Mouse (Mus musculus) mesoderm, embryonic 11.5 days (tissue): Measurements from ENCODE around the gene Tmem178b.

ENCODE experiments used
- DNase-seq: peaks from one replicate; pipeline ENCODE4 v3.0.0-alpha.2; 2012; ENCODE audit warnings: low read depth, low spot score

Tmem178b gene

DNA sequence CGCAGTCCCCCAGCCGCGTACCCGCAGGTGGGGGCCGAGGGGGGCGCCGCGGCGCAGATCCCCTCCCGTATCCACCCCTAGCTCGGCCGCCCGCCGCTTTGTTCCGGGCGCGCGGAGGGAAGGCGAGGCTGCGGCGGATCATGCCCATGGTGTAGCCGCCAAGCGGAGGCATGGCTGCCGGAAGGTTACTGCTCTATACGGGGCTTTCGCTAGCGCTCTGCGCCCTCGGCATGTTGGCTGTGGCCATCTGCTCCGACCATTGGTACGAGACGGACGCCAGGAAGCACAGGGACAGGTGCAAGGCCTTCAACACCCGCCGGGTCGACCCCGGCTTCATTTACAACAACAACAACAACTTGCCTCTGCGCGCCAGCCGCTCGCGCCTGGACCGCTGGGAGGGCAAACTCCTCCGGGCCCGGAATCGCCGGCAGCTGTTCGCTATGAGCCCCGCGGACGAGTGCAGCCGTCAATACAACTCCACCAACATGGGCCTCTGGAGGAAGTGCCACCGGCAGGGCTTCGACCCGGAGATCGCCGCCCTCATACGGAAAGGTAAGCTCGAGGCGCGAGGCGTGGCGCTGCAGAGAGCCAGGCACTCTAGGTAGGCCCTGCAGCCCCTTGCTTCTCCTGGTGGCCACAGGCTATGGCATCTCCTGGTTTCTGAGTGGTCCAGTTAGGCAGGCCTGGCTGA lies at the start of gene Tmem178b:
Gene Tmem178b (plus strand): TSS at position 371 of the 691 bp plus-strand sequence.
- DNase-seq = peak; percentile 45

DNA sequence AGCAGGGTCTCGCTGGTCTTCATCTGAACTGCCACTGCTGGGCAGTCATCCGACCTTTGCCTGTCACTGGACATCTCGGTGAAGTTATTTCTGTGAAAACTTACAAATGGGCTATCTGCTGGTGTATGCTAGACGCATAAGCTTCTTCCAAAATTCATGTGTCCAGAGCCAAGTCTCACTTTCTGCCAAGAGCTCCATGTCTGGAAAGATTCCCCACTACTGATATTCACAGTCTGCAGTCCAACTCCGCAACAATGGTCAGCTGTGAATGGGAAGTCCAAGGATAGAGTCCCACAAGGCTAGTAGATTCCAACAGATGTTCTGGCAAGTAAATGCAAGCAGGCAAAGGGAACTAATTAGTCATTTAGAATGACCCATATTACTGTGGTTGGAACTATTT lies 44.3 kb upstream of the Tmem178b start:
- no peak for DNase-seq

GRCm38 (mm10) chr6:39843698-39844342 lies 29.3 kb upstream of the Tmem178b start:
- no peak for DNase-seq

DNA sequence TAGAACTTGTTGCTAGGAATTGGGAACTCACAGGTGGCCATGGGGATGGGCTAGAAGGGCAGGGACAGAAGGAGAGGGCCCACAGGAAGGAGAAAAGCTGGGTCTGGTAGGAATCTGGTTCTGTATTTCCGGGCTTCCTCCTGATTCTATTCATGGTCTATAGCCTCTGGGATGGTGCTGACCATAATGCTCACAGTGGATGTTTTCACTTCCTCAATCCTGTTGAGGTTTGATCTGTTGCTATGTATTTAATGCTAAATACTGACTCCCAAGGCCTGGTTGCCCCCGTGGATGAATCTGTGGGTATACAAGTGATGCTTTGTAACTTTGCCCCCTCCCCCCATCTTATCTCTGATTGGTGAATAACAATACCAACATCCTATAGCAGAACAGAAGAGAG lies 25.5 kb upstream of the Tmem178b start:
- no peak for DNase-seq

DNA sequence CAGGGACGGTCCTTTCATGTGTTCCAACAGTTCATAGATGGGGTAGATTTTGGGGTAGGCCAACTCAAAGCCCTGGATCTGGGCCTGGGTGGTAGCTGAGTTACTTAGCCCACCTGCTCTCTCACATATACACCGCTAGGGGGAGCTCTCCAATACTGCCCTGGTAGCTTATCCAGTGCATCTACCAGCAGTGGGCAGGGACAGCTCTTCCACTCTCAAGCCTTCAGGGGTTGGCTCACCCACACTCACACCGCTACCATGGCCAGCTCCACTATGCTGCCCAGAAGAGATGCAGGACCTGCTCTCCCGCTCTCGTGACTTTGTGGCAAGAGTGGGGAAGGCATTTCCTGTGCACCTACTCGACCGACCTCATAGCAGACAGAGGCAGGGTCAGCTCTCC lies 24.3 kb upstream of the Tmem178b start:
- no peak for DNase-seq

DNA sequence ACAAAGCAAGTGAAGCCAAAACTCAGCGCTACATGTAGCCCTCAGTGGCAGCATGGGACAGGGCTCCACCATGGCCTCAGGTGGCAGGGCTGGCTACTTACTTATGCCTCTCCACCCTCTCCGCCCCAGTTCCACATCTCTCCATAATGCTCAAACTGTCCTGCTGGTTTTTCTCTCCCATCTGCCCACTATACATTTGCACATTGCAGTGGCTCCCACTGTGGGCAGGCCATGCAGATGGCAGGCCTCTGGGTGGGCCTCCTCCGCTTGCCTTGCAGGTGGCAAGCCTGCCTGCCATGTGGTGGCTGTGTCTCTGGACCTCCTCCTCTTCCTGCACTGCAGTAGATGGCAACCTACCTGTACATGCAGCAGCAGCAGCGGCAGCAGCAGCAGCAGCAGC lies 23.4 kb upstream of the Tmem178b start:
- no peak for DNase-seq

- peak; percentile 71 for DNase-seq
These were observed 2.6 kb upstream of the Tmem178b start for GRCm38 (mm10) chr6:39870271-39871135.

DNA sequence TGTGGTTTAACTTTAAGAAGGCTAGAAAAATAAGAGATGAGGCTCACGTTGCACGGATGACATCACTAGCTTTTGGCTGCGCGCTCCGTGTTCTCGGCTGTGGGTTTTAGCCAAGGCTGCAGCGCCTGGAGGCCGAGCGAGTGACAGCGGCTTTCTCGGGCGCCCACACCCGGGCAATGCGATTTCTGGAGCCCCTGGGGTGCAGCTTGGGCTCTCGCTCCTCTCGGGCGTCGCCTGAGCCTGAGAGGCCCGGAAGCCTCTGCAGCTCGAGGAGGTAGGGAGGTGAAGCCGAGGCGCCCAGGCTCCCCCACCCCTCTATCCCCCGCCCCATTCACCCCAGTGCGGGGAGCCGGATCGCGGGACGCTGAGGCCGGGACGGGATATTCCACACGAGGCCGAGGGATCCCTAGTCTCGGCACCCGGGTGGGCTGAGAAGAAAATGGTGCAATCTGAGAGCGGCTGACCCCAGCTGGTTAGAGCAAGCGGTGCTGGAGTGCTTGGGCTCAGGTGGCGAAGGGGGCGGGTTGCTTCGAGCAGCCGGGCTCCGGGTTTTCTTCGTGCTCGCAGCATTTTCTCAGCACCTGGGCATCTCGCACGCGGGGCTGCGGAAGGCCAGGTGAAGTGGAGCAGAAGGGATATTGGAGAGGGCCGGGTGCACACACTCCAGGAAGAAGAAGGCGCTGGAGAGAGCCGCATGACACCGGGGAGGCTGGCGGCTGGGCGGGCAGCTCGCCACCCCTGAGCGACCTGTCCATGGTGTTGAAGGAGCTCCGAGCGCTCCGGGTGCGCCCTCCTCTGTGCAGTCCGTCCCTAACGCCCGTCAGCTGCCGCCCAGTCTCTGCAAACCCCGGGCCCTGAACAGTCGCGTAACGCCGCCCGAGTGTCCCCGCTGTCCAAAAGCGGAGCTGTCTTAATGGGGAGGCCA lies 1.4 kb upstream of the Tmem178b start:
- DNase-seq = peak; percentile 60

- peak; percentile 41 for DNase-seq
These were observed 668 bp upstream of the Tmem178b start for GRCm38 (mm10) chr6:39872306-39872900.

DNA sequence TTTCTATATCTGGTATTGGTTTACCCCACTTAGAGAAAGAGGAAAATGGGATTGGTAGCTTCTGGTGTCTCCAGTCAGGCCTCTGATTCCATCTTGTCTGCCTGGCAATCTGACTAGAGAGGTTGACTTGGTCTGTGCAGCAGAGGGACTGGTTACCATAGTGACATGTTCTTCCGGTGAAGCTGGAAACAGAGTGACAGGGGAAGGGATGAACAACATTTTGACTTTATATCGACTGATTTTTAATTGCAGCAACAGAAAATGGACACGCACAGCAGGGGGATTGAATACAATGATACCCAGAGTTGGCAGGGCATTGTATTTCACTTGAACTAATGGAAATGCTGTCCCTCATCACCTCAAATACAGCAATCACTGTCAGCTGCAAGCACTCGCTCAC lies 2.1 kb downstream of the Tmem178b start:
- DNase-seq = peak; percentile 50

DNA sequence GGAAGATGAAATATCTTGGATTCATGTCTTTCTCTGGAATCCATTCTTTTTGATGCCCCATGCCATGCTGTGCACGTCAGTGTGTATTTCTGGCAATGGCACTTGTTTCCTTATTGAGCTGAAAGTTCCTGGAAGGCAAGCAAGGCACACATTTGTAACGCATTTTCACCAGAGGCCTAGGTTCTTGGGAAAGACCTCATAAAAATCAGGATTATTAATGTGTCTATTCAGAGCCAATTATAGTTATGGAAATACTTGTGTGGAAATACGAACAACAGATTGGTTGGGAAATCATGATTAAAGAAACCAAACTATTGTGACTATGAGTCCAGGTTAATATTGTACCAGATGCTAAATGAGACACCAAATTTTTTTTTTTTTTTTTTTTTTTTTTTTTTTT lies 3.4 kb downstream of the Tmem178b start:
- DNase-seq = no peak

- no peak for DNase-seq
These were observed 17.7 kb downstream of the Tmem178b start for GRCm38 (mm10) chr6:39890811-39891210.

- no peak for DNase-seq
These were observed 23.4 kb downstream of the Tmem178b start for GRCm38 (mm10) chr6:39896500-39896899.

GRCm38 (mm10) chr6:39899231-39899630 lies 26.2 kb downstream of the Tmem178b start:
- peak; percentile 56 for DNase-seq

GRCm38 (mm10) chr6:39903220-39903773 lies 30.2 kb downstream of the Tmem178b start:
- no peak for DNase-seq

- no peak for DNase-seq
These were observed 30.8 kb downstream of the Tmem178b start for GRCm38 (mm10) chr6:39903845-39904244.

- no peak for DNase-seq
These were observed 41.9 kb downstream of the Tmem178b start for GRCm38 (mm10) chr6:39914956-39915355.

DNA sequence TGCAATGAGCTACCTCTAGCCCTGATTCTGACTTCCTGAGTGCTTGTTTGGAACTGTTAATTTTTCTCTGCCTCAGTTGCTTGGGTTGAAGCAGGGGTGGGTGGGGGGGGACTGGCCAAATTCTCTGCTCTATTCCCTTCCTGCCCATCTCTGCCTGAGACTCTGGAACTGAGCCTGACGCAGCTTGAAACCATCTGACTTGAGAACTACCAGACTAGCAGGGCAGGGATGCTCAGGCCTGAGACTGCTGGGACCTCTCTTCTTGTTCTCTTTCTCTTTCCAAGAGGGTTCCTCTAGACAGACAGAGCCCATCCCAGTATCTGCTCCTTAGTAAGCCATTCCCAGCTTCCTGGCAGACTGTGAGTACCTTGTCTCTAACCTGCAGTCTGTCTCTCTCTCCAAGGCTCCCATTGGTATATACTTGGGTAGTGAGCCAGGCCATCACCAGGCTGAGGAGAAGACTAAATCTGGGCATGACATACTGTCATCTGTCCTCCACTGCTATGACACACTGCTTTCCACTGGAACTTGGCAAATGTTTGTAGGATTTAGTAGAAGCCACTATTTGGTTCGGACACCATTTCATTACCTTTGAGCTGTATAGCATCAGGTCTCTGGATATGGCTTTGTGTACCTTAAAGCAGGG lies 42.7 kb downstream of the Tmem178b start:
- no peak for DNase-seq

DNA sequence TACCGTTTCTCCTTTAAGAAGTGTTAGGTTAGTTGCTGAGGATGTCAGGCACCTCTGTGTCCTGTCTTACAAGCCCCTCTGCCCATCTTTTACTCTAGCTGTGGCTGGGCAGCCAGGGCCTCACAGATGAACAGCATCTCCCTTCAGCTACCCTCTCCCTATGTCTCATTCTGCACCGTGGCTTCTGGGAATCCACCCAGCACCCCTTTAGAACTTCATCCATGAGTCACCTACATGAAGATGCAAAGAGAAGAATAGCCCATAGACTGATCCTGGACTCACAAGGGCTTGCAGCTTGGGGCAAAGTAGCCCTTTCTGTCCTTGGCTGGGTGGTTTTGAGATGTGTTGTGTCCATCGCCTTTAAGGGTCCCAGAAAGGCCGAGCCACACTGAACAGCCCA lies 43.4 kb downstream of the Tmem178b start:
- DNase-seq = no peak

- peak; percentile 37 for DNase-seq
These were observed 44.2 kb downstream of the Tmem178b start for GRCm38 (mm10) chr6:39917242-39917641.
